Mouse (Mus musculus): Measurements from ENCODE around the gene Cxxc4.
"Not testable (repeated sequence)": the region's sequence is repeated elsewhere in the genome, so short reads cannot be mapped to it uniquely, and the experiment has no call there.

The Cxxc4 gene

GRCm38 (mm10) chr3:134236414-134237112 lies at the start of gene Cxxc4:
Cxxc4 (plus strand) TSS chr3:134236484.
- no peak for DNase-seq (ENCODE audit: low read depth, low spot score)

- DNase-seq (ENCODE audit: low read depth, low spot score) = no peak
Measured at GRCm38 (mm10) chr3:134188979-134189946, 47.0 kb upstream of the Cxxc4 start.

- DNase-seq (ENCODE audit: low read depth, low spot score) = no peak
Measured at GRCm38 (mm10) chr3:134190046-134190445, 46.2 kb upstream of the Cxxc4 start.

GRCm38 (mm10) chr3:134199892-134200291 lies 36.4 kb upstream of the Cxxc4 start:
- DNase-seq (ENCODE audit: low read depth, low spot score) = no peak

GRCm38 (mm10) chr3:134206624-134207023 lies 29.7 kb upstream of the Cxxc4 start:
- DNase-seq (ENCODE audit: low read depth, low spot score) = no peak

GRCm38 (mm10) chr3:134210950-134211349 lies 25.3 kb upstream of the Cxxc4 start:
- DNase-seq (ENCODE audit: low read depth, low spot score) = no peak

- DNase-seq (ENCODE audit: low read depth, low spot score) = not testable (repeated sequence)
Measured at GRCm38 (mm10) chr3:134219881-134220280, 16.4 kb upstream of the Cxxc4 start.

- no peak for DNase-seq (ENCODE audit: low read depth, low spot score)
Measured at GRCm38 (mm10) chr3:134221002-134221401, 15.3 kb upstream of the Cxxc4 start.

- no peak for DNase-seq (ENCODE audit: low read depth, low spot score)
Measured at GRCm38 (mm10) chr3:134222593-134222992, 13.7 kb upstream of the Cxxc4 start.

- no peak for DNase-seq (ENCODE audit: low read depth, low spot score)
Measured at GRCm38 (mm10) chr3:134223956-134224355, 12.3 kb upstream of the Cxxc4 start.

DNA sequence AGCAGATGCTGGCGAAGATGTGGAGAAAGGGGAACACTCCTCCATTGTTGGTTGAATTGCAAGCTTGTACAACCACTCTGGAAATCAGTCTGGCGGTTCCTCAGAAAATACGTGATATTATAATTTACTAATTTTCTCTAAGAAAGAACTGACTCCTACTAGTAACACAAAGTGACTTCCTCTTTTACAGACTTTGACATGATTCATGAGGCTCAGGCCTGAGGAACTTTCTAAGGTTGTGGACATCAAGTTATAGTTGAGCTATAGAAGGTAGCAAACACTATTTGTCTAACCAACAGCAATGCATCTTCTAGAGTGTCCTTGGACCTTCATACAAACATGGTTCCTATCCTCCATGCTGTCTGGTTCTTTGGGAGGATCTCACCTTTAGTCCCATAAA lies 10.4 kb upstream of the Cxxc4 start:
- DNase-seq (ENCODE audit: low read depth, low spot score) = no peak

GRCm38 (mm10) chr3:134232753-134233152 lies 3.5 kb upstream of the Cxxc4 start:
- no peak for DNase-seq (ENCODE audit: low read depth, low spot score)

DNA sequence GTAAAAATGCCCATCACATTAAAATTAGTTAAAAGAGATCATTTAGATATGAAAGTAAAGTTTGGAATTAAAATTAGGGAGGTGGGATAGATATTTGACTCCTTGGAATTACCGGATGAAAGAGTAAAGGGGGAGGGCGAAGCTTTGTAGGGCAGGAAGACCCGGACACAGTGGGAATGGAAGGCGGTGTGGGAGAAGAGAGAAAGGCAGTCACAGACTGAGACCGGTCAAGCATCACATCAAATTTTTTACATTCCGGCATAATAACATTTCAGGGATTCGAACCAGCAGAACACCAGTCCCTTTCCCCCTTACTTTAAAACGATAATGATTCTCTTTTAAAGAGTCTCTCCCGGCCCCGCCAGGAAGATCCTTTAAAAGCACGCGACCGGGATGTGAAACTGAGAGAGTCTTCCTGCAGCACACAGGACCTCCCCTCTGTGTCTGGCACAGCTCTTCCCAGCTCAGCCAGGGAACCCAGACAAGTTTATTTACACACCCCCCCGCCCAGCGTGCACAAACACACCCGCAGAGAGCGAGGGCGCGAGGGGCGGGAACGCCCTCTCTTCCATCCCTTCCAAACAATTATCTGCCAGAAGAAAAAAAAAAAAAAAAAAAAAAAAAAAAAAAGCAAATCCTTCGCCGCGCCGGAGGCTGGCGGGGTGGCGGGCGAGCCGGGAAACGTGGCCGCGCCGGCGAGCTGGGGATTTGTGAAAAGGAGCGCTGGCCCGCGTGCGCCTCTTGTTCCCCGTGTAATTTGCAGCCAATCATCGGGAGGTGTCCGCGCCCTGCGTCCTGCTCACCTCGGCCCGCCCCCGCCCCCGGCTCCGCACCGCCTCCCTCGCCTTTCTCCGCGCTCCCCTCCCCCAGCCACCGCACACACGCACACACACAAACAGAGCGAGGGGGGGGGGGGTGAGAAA lies 532 bp upstream of the Cxxc4 start:
- no peak for DNase-seq (ENCODE audit: low read depth, low spot score)

DNA sequence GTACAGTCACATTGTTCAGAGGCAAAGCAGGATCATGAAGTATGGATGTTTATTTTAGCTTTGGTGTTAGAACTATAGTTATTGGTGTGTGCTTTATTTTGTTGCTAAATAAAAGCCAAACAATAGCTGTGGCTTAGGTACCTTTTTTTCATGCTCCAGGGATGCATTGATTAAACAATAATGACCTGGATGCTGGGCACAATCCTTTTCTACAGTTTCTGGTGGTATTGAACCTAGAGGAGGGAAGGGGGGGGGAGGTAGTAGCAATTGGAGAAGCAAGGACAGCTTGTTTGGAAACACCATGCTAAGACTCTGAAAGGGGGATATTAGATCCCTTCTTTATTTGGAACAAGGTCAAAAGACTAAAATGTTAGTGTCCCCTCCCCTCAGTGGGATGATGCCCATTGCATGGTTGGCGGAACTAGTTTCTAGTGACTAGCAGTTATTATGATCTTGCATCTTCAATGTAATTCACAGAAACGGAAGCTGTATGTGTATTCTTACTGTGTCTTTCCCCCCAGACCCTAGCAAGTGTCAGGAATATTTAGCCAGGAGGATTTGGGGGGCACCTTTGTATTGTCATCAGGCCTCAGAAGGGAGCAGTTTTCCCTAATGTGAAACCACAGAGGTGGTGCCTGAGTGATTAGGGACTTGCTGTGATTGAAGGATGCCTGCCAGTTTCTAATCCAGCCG lies 975 bp downstream of the Cxxc4 start:
- DNase-seq (ENCODE audit: low read depth, low spot score) = no peak

DNA sequence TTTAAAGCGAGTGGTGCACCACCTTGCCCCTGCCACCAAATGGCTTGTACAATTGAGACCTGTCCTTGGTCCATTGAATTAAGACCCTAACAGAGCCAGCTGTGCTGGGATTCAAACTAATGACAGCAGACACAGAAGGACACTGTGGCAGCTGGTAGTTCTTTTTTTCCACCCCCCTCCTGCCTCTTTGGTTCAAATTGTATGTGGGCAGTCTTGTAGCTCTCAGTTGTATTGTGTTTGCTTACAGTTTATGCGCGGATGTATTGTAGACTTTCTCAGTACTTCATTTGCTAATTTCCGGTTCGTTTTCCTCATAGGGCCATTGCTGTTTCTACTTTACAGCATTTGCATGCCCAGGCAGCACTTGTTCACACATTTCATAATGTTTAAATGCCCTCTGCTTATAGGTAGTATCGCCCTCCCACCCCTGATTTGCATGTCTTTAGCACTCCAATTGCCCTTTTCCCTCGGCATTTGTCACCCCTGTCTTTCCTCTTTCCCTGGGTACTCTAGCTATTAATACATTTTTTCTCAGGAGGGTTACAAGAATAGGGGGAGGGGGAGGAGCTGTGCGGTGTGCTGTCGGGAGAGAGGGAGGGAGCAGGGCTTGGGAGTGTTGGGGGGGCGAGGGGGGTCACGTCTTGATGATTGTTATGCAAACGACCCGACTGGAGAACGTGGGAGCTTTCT lies 2.5 kb downstream of the Cxxc4 start:
- DNase-seq (ENCODE audit: low read depth, low spot score) = no peak

GRCm38 (mm10) chr3:134239321-134239970 lies 3.2 kb downstream of the Cxxc4 start:
- DNase-seq (ENCODE audit: low read depth, low spot score) = no peak

DNA sequence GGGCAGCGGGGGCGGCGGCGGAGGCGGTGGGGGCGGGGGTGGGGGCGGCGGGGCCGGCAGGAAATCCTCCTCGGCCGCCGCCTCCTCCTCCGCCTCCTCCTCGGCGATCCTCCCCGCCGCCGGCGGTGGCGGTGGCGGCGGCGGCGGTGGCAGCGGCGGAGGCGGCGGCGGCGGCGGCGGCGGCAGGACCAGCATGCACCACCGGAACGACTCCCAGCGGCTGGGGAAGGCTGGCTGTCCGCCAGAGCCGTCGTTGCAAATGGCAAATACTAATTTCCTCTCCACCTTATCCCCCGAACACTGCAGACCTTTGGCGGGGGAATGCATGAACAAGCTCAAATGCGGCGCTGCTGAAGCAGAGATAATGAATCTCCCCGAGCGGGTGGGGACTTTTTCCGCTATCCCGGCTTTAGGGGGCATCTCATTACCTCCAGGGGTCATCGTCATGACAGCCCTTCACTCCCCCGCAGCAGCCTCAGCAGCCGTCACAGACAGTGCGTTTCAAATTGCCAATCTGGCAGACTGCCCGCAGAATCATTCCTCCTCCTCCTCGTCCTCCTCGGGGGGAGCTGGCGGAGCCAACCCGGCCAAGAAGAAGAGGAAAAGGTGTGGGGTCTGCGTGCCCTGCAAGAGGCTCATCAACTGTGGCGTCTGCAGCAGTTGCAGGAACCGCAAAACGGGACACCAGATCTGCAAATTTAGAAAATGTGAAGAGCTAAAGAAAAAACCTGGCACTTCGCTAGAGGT lies 3.9 kb downstream of the Cxxc4 start:
- DNase-seq (ENCODE audit: low read depth, low spot score) = no peak

- no peak for DNase-seq (ENCODE audit: low read depth, low spot score)
Measured at GRCm38 (mm10) chr3:134240718-134241025, 4.4 kb downstream of the Cxxc4 start.

DNA sequence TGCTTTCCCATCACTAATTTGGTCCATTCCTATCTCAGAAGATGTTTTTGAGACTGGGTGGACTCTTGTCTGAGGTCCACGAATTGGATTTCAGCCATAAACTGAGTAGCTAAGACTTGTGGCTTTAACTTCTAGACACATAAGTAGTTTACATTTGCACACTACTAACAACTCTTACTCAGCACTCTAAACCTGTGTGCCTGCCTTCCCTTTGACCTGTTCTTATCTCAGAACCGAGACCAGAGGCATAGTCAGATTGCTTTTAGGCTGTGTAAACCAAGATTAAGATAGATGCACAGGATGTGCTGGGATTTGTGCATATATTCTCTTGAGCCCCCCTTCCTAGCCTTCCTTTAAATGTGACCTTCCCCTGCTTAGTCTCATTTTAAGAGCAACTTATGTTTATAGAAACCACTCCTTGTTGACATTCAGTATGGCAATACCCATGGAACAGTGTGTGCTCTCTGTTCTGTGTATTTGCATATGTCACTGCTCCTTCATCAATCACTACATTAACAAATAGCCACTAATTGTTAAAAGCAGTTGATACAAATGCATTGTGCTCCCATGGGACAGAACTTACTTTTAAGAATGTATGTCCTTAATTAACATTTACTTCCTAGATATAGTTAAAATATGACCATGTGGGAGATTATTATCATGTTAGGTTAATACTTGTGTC lies 7.0 kb downstream of the Cxxc4 start:
- no peak for DNase-seq (ENCODE audit: low read depth, low spot score)
